Mouse (Mus musculus) G1E (cell line): ENCODE results near the gene Cuedc1. TPM values are rescaled to one million over a fixed set of nuclear protein-coding genes. Genes with fewer than 3 reads are reported as not detected.
"Not testable (repeated sequence)": the region's sequence is repeated elsewhere in the genome, so short reads cannot be mapped to it uniquely, and the experiment has no call there.

Experiments used
- ATAC-seq: 2 replicates; pipeline ENCODE4 v1.8.0; 2016; ENCODE audit warnings: mild to moderate bottlenecking; ENCODE audit not compliant: insufficient number of reproducible peaks, poor library complexity, low FRiP score, severe bottlenecking; ENCODE audit errors: extremely low read depth
- DNase-seq: peaks from one replicate; pipeline ENCODE4 v3.0.0; 2012; ENCODE audit warnings: low spot score
- H3K27me3 ChIP-seq: 2 replicates; pipeline ENCODE4 v1.6.1; 2012; ENCODE audit warnings: mild to moderate bottlenecking, low read length, inconsistent platforms; ENCODE audit not compliant: insufficient read depth
- H3K36me3 ChIP-seq: replicated peaks from 2 replicates; pipeline ENCODE3; 2012; ENCODE audit warnings: mild to moderate bottlenecking, inconsistent platforms
- H3K4me1 ChIP-seq: 2 replicates; pipeline ENCODE4 v1.6.1; 2012; ENCODE audit warnings: low read depth, low read length, inconsistent platforms, mixed read lengths; ENCODE audit not compliant: insufficient read depth
- H3K4me3 ChIP-seq: 2 replicates; pipeline ENCODE4 v1.5.1; 2012; ENCODE audit warnings: low read depth, mild to moderate bottlenecking, inconsistent platforms, low read length, moderate library complexity, mixed read lengths
- H3K9me3 ChIP-seq: replicated peaks from 2 replicates; pipeline ENCODE4 v1.6.1; 2012; ENCODE audit warnings: inconsistent platforms
- CTCF ChIP-seq: IDR thresholded peaks from 2 replicates; pipeline ENCODE4 v1.5.1; 2012; ENCODE audit warnings: low read depth, low read length, inconsistent platforms, mixed read lengths
- GATA1 ChIP-seq: IDR thresholded peaks from 2 replicates; pipeline ENCODE4 v1.6.1; 2012; ENCODE audit warnings: borderline replicate concordance, low read length, inconsistent platforms, mixed read lengths
- GATA2 ChIP-seq: IDR thresholded peaks from 2 replicates; pipeline ENCODE4 v1.6.1; 2012; ENCODE audit warnings: low read depth, low read length, inconsistent platforms, borderline replicate concordance
- POLR2AphosphoS5 ChIP-seq: IDR thresholded peaks from 2 replicates; pipeline ENCODE4 v1.6.1; 2012; ENCODE audit warnings: low read depth, low read length, inconsistent platforms; ENCODE audit not compliant: insufficient replicate concordance
- TAL1 ChIP-seq: conservative IDR thresholded peaks from 2 replicates; pipeline ENCODE4 v1.6.1; 2012; ENCODE audit warnings: low read depth, low read length, inconsistent platforms, mixed read lengths
- polyA plus RNA-seq: library from polyadenylated mRNA; stranded (reverse); fragments of >175 nt; gene quantifications from 2 replicates; pipeline ENCODE4 v1.2.3, GENCODE M21; 2012
- total RNA-seq, 2 experiments: library from RNA; stranded (forward) in 1 of 2; stranded (reverse) in 1 of 2; fragments of 200-1000 nt in 1 of 2; fragments of >200 nt in 1 of 2; fragmentation: Nextera tagmentation in 1 of 2; gene quantifications; 2 replicates each; pipeline ENCODE4 v1.2.3; 2014 to 2017

Cuedc1 gene
- total and polyA plus RNA-seq, 3 experiments, result 18.9 to 36.4 (median 29.6) TPM

DNA sequence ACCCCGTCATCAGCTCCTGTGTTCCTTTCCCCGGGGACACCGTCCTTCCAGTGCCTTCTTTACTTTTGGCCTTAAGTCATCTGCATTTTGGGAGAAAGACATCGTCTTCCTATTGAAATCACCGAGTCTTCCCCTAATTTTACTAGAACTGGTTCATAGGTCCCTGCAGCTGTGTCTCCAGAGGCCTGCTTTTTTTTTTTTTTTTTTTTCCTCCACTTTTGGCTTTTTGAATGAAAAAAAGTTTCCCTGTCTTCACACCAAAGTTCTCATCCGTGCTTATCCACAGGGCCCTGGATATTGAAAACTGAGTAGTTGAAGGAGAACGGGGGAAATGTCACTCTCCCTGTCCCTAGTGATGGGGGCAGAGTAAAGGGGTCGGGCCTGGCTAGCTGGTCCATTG is 90.4 kb downstream of the Cuedc1 start:
- H3K27me3 ChIP-seq, result peaks cover 80% of the 10 kb centered on the region
- TF ChIP-seq GATA1 (no peak), POLR2AphosphoS5 (no peak), CTCF (no peak), TAL1 (no peak), GATA2 (no peak)

DNA sequence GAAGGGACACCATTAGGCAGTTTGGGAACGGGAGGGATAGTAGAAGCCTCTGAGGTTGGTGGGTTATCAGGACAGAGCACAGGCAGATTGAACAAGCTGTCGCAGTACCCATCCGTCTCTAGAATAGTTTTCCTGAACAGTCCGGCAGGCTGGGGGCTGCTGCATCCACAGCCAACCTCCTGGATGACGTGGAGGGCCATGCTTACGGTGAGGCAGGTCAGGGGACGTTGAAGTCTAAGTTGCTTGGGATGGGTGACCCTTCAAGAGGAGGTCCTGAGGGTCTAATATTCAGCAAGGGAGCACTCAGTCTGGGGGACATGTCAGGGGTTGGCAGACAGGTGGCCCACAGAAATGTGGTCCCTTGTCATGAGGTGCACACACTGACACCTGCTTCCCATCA is 90.8 kb downstream of the Cuedc1 start:
- Histone ChIP-seq H3K36me3 (peaks cover 13% of the 10 kb centered on the region), H3K27me3 (peaks cover 80% of the 10 kb centered on the region)

More for the DNA sequence above, 90.4 kb downstream of the Cuedc1 start:
- H3K4me1 ChIP-seq, result peaks cover 41% of the 10 kb centered on the region
- H3K9me3 ChIP-seq, result no peaks in the 10 kb centered on the region
- no peak for DNase-seq
- peak overlapping the region; percentile 66; the same call in 1 of the 2 replicates for H3K4me3 ChIP-seq
- ATAC-seq, result no peak
- peaks cover 15% of the 10 kb centered on the region for H3K36me3 ChIP-seq

DNA sequence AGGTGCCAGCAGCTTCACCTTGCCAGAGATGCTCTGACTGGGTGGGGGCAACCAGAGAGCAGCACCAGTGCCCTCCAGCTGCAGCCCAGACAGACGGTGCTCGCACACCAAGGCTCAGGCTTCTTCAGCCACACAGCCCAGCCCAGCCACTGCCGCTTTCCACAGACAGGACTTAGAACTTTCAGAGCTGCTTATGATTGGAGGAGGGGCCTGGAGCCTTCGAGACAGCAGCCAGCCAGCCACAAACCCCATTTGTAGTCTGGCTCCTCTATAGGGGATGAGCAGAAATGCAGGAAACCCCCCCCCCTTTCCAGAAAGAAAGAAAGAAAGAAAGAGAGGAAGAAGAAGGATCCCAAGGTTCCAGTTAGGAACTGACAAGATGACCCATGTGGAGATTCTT is 94.7 kb downstream of the Cuedc1 start:
- no peak overlapping the region for H3K4me3 ChIP-seq
- H3K36me3 ChIP-seq, result peaks cover 13% of the 10 kb centered on the region
- TF ChIP-seq TAL1 (no peak), GATA1 (no peak)
- H3K9me3 ChIP-seq, result no peaks in the 10 kb centered on the region
- H3K4me1 ChIP-seq, result peaks cover 27% of the 10 kb centered on the region
- DNase-seq (no peak), ATAC-seq (no peak)
- H3K27me3 ChIP-seq, result peaks cover 72% of the 10 kb centered on the region

More for the DNA sequence above, 90.8 kb downstream of the Cuedc1 start:
- ATAC-seq (no peak), DNase-seq (no peak)
- no peaks in the 10 kb centered on the region for H3K9me3 ChIP-seq
- no peak for TF ChIP-seq POLR2AphosphoS5
- no peak for TF ChIP-seq GATA2
- no peak for TF ChIP-seq CTCF
- no peak for TF ChIP-seq GATA1
- no peak for TF ChIP-seq TAL1
- no peak overlapping the region for H3K4me3 ChIP-seq
- H3K4me1 ChIP-seq, result peaks cover 40% of the 10 kb centered on the region

DNA sequence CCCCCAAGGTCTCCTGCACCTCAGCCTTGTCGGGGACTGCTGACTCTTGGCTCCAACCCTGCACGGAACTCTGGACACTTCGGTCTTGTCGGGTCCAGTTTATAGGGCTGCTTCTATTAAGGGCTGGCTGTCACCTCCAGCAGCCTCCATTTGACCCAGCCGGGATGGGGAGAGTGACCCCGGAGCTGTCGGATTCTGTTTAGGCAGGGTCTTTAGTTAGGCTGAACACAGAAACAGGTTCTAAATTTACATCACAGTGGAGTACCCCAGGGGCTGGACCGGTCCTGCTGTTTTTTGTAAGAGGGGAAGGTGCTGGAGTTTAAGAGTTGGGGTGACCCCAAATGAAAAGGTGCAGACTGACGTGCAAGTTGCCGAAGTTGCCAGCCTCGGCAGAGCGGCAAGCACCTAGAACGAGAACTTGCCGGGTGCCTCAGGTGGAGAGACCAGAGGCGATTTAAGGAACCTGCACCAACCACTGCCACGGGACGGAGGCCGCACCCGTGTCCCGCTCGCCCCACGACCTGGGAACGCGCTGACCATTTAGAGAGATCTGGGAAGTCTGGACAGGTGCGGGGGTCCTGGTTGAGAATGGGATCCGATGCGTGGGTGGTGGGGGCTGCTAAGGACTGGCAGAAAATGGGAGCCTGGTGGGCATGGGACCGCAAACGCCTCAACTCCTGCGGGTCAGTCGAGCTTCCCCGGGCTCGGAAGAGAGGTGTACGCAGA is 95.4 kb downstream of the Cuedc1 start:
- Histone ChIP-seq H3K9me3 (no peaks in the 10 kb centered on the region), H3K27me3 (peaks cover 76% of the 10 kb centered on the region), H3K4me1 (peaks cover 21% of the 10 kb centered on the region), H3K4me3 (no peak overlapping the region), H3K36me3 (peaks cover 13% of the 10 kb centered on the region)
- no peak for DNase-seq
- no peak for TF ChIP-seq CTCF
- TF ChIP-seq POLR2AphosphoS5, result no peak
- TF ChIP-seq TAL1, result no peak
- no peak for TF ChIP-seq GATA1
- TF ChIP-seq GATA2, result no peak
- ATAC-seq, result no peak

DNA sequence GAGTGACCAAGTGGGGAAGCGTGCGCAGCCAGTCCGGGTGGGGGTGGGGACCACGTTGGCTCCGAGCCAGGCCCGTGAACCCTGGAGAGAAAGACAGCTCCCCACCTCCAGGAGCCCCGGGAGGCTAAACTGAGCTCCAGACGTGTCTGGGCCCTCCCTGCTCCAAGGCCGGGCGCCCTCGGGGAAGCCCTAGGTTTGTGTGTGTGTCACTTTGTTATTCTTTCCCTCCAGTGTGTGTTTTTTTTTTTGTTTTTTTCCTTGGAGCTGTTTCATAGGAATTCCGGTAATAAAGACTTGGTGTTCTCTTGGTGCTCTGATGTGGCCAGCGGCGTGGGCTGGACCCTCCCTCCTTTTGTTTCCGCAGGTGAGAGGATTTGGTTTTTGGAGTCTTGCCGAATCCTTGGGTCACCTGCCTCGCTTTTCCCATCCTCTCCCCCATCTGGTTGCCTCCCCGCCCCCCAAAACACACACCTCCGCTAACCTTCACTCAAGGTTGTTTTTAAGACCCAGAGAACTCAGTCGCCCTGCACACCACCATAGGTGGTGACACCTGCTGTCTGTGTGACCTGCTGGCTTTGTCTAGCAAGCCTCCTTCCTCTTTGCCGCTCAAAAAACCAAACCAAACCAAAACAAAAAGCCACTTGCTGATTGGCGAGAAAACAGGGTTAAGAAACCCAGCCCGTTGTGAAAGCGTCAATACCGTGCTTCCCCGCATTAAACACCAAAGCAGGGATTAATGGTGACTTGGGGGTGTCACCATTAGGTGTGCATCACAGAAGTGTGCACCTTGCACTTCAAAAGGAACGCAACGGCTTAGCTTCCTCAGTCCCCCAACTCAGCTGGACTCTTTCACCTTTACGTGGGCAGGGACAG is 96.2 kb downstream of the Cuedc1 start:
- peaks cover 18% of the 10 kb centered on the region for H3K4me1 ChIP-seq
- DNase-seq (no peak), ATAC-seq (no peak)
- peaks cover 10% of the 10 kb centered on the region for H3K36me3 ChIP-seq
- peaks cover 76% of the 10 kb centered on the region for H3K27me3 ChIP-seq
- no peaks in the 10 kb centered on the region for H3K9me3 ChIP-seq
- no peak for TF ChIP-seq GATA1
- TF ChIP-seq CTCF, result no peak
- no peak for TF ChIP-seq TAL1
- no peak for TF ChIP-seq GATA2
- no peak for TF ChIP-seq POLR2AphosphoS5
- no peak overlapping the region for H3K4me3 ChIP-seq

DNA sequence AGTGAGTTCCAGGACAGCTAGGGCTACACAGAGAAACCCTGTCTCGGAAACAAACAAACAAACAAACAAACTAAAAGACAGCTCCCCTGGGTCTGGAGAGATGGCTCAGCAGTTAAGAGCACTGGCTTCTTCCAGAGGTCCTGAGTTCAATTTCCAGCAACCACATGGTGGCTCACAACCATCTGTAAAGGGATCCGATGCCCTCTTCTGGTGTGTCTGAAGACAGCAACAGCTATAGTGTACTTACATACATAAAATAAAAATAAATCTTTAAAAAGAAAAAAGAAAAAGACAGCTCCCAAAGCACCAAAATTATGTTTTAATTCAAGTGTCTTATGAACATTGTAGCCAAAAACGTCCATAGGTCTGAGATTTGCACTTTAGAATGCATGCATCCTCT is 97.8 kb downstream of the Cuedc1 start:
- H3K4me1 ChIP-seq, result peaks cover 26% of the 10 kb centered on the region
- not testable (repeated sequence) for DNase-seq, ATAC-seq, H3K36me3 ChIP-seq, H3K9me3 ChIP-seq, H3K4me3 ChIP-seq
- H3K27me3 ChIP-seq, result peaks cover 73% of the 10 kb centered on the region
